Mouse (Mus musculus): ENCODE data around the gene Arl3.

- TF ChIP-seq CTCF (IDR thresholded peaks at IDR 0.05; ENCODE audit: low read depth) (0 out of 2 replicates have a peak, but pooled peaks have one; percentile 5), EP300 (IDR thresholded peaks at IDR 0.05; ENCODE audit: low read depth) (no peak)
Observed at GRCm38 (mm10) chr19:46514387-46514786, 58.6 kb downstream of the Arl3 start.

Data from heart, postnatal 0 days (tissue).